Mouse (Mus musculus): ENCODE measurements around the gene Cd109. TPM values are rescaled to one million over a fixed set of nuclear protein-coding genes. Genes with fewer than 3 reads are reported as not detected.

Gene Cd109
- polyA plus RNA-seq, 1 experiment from 2014 or later = 1.8 TPM

- Histone ChIP-seq H3K36me3 (ENCODE audit: control insufficient read depth, insufficient read depth, low read length) (no peaks in the 10 kb centered on the region), H3K9me3 (ENCODE audit: control insufficient read depth, low read length) (no peaks in the 10 kb centered on the region), H3K4me2 (ENCODE audit: low read length) (no peak overlapping the region), H3K9ac (replicated peaks; ENCODE audit: low read length) (no peak overlapping the region), H3K4me1 (ENCODE audit: control insufficient read depth, insufficient read depth, low read length) (peaks cover 8% of the 10 kb centered on the region), H3K27ac (replicated peaks; ENCODE audit: low read depth, low read length) (no peak overlapping the region), H3K4me3 (replicated peaks; ENCODE audit: low read depth, low read length) (no peak overlapping the region), H3K27me3 (ENCODE audit: control insufficient read depth, insufficient read depth, low read length) (no peaks in the 10 kb centered on the region)
- ATAC-seq (ENCODE audit: low FRiP score, low TSS enrichment) = no peak
- no peak for DNase-seq
- WGBS = 90% methylated on average over 2 of the region's 2 CpGs
Observed at GRCm38 (mm10) chr9:78590471-78590870, 24.9 kb upstream of the Cd109 start.

DNA sequence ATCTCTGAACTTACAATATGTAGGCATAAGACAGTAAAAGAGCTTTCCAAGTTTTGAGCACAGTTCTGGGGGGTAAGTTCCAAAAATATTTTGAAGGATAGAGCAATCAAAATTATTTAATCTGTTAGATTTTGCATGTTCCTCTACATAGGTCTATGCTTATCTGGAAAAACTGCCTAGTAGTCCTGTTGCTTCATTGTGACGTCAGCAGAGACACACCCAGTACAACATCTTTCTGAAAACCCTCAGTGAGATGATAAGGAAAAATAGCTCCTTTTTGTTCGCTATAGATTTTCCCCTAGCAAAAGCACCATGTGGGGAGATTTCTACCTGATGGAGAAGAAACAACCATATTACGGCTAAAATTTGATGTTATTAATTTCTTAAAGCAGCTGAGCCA lies 20.1 kb upstream of the Cd109 start:
- no peak overlapping the region for H3K9ac ChIP-seq (replicated peaks; ENCODE audit: low read length)
- H3K27ac ChIP-seq (replicated peaks; ENCODE audit: low read depth, low read length) = no peak overlapping the region
- no peaks in the 10 kb centered on the region for H3K9me3 ChIP-seq (ENCODE audit: control insufficient read depth, low read length)
- no peak overlapping the region for H3K4me3 ChIP-seq (replicated peaks; ENCODE audit: low read depth, low read length)
- H3K4me1 ChIP-seq (ENCODE audit: control insufficient read depth, insufficient read depth, low read length) = no peaks in the 10 kb centered on the region
- WGBS = 90% methylated on average over 3 of the region's 3 CpGs
- ATAC-seq (ENCODE audit: low FRiP score, low TSS enrichment) = no peak
- no peaks in the 10 kb centered on the region for H3K36me3 ChIP-seq (ENCODE audit: control insufficient read depth, insufficient read depth, low read length)
- no peak for DNase-seq
- no peak overlapping the region for H3K4me2 ChIP-seq (ENCODE audit: low read length)
- no peaks in the 10 kb centered on the region for H3K27me3 ChIP-seq (ENCODE audit: control insufficient read depth, insufficient read depth, low read length)

- no peak overlapping the region for H3K4me3 ChIP-seq (replicated peaks; ENCODE audit: low read depth, low read length)
- DNase-seq (no peak), ATAC-seq (ENCODE audit: low FRiP score, low TSS enrichment) (no peak)
- H3K4me2 ChIP-seq (ENCODE audit: low read length) = no peak overlapping the region
- no peak overlapping the region for H3K9ac ChIP-seq (replicated peaks; ENCODE audit: low read length)
- no peaks in the 10 kb centered on the region for H3K4me1 ChIP-seq (ENCODE audit: control insufficient read depth, insufficient read depth, low read length)
- H3K9me3 ChIP-seq (ENCODE audit: control insufficient read depth, low read length) = no peaks in the 10 kb centered on the region
- H3K27ac ChIP-seq (replicated peaks; ENCODE audit: low read depth, low read length) = no peak overlapping the region
- no peaks in the 10 kb centered on the region for H3K36me3 ChIP-seq (ENCODE audit: control insufficient read depth, insufficient read depth, low read length)
- WGBS = 93% methylated on average over 18 of the region's 18 CpGs
- no peaks in the 10 kb centered on the region for H3K27me3 ChIP-seq (ENCODE audit: control insufficient read depth, insufficient read depth, low read length)
Observed at GRCm38 (mm10) chr9:78595769-78596555, 19.4 kb upstream of the Cd109 start.

- H3K9ac ChIP-seq (replicated peaks; ENCODE audit: low read length) = no peak overlapping the region
- H3K9me3 ChIP-seq (ENCODE audit: control insufficient read depth, low read length) = no peaks in the 10 kb centered on the region
- H3K27me3 ChIP-seq (ENCODE audit: control insufficient read depth, insufficient read depth, low read length) = no peaks in the 10 kb centered on the region
- no peak overlapping the region for H3K4me2 ChIP-seq (ENCODE audit: low read length)
- DNase-seq = peak; percentile 82
- ATAC-seq (ENCODE audit: low FRiP score, low TSS enrichment) = no peak; the same call in 1 of the 2 replicates
- H3K36me3 ChIP-seq (ENCODE audit: control insufficient read depth, insufficient read depth, low read length) = no peaks in the 10 kb centered on the region
- no peak overlapping the region for H3K27ac ChIP-seq (replicated peaks; ENCODE audit: low read depth, low read length)
- 7% methylated on average over 5 of the region's 5 CpGs for WGBS
- no peaks in the 10 kb centered on the region for H3K4me1 ChIP-seq (ENCODE audit: control insufficient read depth, insufficient read depth, low read length)
- H3K4me3 ChIP-seq (replicated peaks; ENCODE audit: low read depth, low read length) = no peak overlapping the region
Observed at GRCm38 (mm10) chr9:78596834-78597233, 18.5 kb upstream of the Cd109 start.

GRCm38 (mm10) chr9:78599927-78600326 lies 15.4 kb upstream of the Cd109 start:
- no peaks in the 10 kb centered on the region for H3K27me3 ChIP-seq (ENCODE audit: control insufficient read depth, insufficient read depth, low read length)
- ATAC-seq (ENCODE audit: low FRiP score, low TSS enrichment) (no peak), DNase-seq (no peak)
- WGBS = 86% methylated on average over 5 of the region's 5 CpGs
- H3K4me1 ChIP-seq (ENCODE audit: control insufficient read depth, insufficient read depth, low read length) = no peaks in the 10 kb centered on the region
- H3K27ac ChIP-seq (replicated peaks; ENCODE audit: low read depth, low read length) = no peak overlapping the region
- H3K9me3 ChIP-seq (ENCODE audit: control insufficient read depth, low read length) = no peaks in the 10 kb centered on the region
- H3K4me3 ChIP-seq (replicated peaks; ENCODE audit: low read depth, low read length) = no peak overlapping the region
- H3K4me2 ChIP-seq (ENCODE audit: low read length) = no peak overlapping the region
- H3K36me3 ChIP-seq (ENCODE audit: control insufficient read depth, insufficient read depth, low read length) = no peaks in the 10 kb centered on the region
- no peak overlapping the region for H3K9ac ChIP-seq (replicated peaks; ENCODE audit: low read length)

DNA sequence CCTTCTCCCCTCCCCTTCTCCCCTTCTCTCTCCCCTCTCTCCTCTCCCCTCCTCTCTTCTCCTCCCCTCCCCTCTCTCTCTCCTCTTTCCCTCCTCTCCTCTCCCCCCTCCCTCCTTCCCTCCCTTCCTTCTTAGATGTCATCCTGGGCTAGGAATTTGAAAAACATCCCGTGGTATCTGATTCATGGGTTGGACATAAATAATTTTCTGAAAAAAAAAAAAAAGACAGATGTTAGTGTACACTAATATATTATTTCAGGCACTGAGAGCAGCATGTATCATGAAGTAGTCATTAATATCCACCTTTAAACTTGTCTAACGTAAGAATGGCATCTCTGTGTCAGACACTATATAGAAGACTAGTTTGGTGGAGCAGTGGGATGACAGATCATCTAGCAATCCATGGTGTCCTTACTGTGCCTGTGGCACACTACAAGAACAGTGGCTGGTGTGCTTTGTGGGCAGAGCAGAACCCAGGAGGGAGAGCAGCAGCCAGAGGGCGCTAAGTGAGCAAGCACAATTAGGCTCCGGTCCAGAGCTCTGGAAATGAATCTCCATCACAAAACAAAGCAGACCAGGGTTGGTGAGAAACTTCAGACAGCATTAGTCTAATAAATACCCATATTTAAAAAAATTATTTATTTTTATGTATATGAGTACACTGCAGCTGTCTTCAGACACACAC lies 14.2 kb upstream of the Cd109 start:
- Histone ChIP-seq H3K4me2 (ENCODE audit: low read length) (no peak overlapping the region), H3K36me3 (ENCODE audit: control insufficient read depth, insufficient read depth, low read length) (no peaks in the 10 kb centered on the region), H3K4me1 (ENCODE audit: control insufficient read depth, insufficient read depth, low read length) (no peaks in the 10 kb centered on the region), H3K9ac (replicated peaks; ENCODE audit: low read length) (no peak overlapping the region), H3K4me3 (replicated peaks; ENCODE audit: low read depth, low read length) (no peak overlapping the region), H3K27me3 (ENCODE audit: control insufficient read depth, insufficient read depth, low read length) (no peaks in the 10 kb centered on the region), H3K27ac (replicated peaks; ENCODE audit: low read depth, low read length) (no peak overlapping the region), H3K9me3 (ENCODE audit: control insufficient read depth, low read length) (no peaks in the 10 kb centered on the region)
- WGBS = 67% methylated on average over 4 of the region's 4 CpGs
- peak; percentile 43 for DNase-seq
- no peak for ATAC-seq (ENCODE audit: low FRiP score, low TSS enrichment)

DNA sequence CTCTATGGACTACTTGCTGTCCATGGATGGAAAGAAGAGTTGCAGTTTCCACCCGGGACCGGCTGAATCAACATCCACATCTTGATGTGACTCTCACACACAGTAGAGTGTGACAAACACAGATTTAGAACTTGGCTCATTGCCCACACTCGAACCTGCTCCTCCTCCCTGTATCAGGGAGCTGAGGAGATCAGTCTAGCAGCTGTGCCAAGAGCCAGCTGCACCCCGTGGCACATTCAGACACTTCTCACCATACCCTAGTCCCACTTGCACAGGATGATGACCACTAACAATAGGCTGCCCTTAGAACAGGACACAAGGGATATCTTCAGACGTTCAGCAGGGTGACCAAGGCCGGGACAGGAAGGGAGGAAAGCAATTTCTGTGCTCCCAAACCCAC lies 1.1 kb upstream of the Cd109 start:
- Histone ChIP-seq H3K4me3 (replicated peaks; ENCODE audit: low read depth, low read length) (no peak overlapping the region), H3K9me3 (ENCODE audit: control insufficient read depth, low read length) (no peaks in the 10 kb centered on the region), H3K4me2 (ENCODE audit: low read length) (no peak overlapping the region), H3K27ac (replicated peaks; ENCODE audit: low read depth, low read length) (no peak overlapping the region), H3K27me3 (ENCODE audit: control insufficient read depth, insufficient read depth, low read length) (no peaks in the 10 kb centered on the region), H3K4me1 (ENCODE audit: control insufficient read depth, insufficient read depth, low read length) (no peaks in the 10 kb centered on the region), H3K36me3 (ENCODE audit: control insufficient read depth, insufficient read depth, low read length) (no peaks in the 10 kb centered on the region), H3K9ac (replicated peaks; ENCODE audit: low read length) (no peak overlapping the region)
- ATAC-seq (ENCODE audit: low FRiP score, low TSS enrichment) (no peak), DNase-seq (peak; percentile 50)
- WGBS = 60% methylated on average over 6 of the region's 6 CpGs

GRCm38 (mm10) chr9:78619285-78619684 lies 3.9 kb downstream of the Cd109 start:
- no peaks in the 10 kb centered on the region for H3K27me3 ChIP-seq (ENCODE audit: control insufficient read depth, insufficient read depth, low read length)
- no peaks in the 10 kb centered on the region for H3K36me3 ChIP-seq (ENCODE audit: control insufficient read depth, insufficient read depth, low read length)
- no peak overlapping the region for H3K27ac ChIP-seq (replicated peaks; ENCODE audit: low read depth, low read length)
- DNase-seq = no peak
- H3K4me3 ChIP-seq (replicated peaks; ENCODE audit: low read depth, low read length) = no peak overlapping the region
- no peaks in the 10 kb centered on the region for H3K9me3 ChIP-seq (ENCODE audit: control insufficient read depth, low read length)
- no peak for ATAC-seq (ENCODE audit: low FRiP score, low TSS enrichment)
- WGBS = 87% methylated on average over 9 of the region's 9 CpGs
- H3K4me1 ChIP-seq (ENCODE audit: control insufficient read depth, insufficient read depth, low read length) = no peaks in the 10 kb centered on the region
- H3K9ac ChIP-seq (replicated peaks; ENCODE audit: low read length) = no peak overlapping the region
- no peak overlapping the region for H3K4me2 ChIP-seq (ENCODE audit: low read length)

GRCm38 (mm10) chr9:78623301-78623747 lies 8.0 kb downstream of the Cd109 start:
- ATAC-seq (ENCODE audit: low FRiP score, low TSS enrichment) = no peak
- Histone ChIP-seq H3K4me3 (replicated peaks; ENCODE audit: low read depth, low read length) (no peak overlapping the region), H3K27ac (replicated peaks; ENCODE audit: low read depth, low read length) (no peak overlapping the region), H3K9me3 (ENCODE audit: control insufficient read depth, low read length) (no peaks in the 10 kb centered on the region), H3K4me2 (ENCODE audit: low read length) (no peak overlapping the region), H3K4me1 (ENCODE audit: control insufficient read depth, insufficient read depth, low read length) (no peaks in the 10 kb centered on the region), H3K36me3 (ENCODE audit: control insufficient read depth, insufficient read depth, low read length) (no peaks in the 10 kb centered on the region), H3K27me3 (ENCODE audit: control insufficient read depth, insufficient read depth, low read length) (no peaks in the 10 kb centered on the region), H3K9ac (replicated peaks; ENCODE audit: low read length) (no peak overlapping the region)
- no peak for DNase-seq
- WGBS = 83% methylated on average over 10 of the region's 10 CpGs
